Mouse (Mus musculus) lung, embryonic 14.5 days (tissue): ENCODE results near the gene Tsks. TPM values are rescaled to one million over a fixed set of nuclear protein-coding genes. Genes with fewer than 3 reads are reported as not detected.

Experiments
- ATAC-seq: fragments of 200-750 bp; cut with Nextera tagmentation; 2 replicates; pipeline ENCODE4 v1.8.0; 2017; ENCODE audit warnings: mild to moderate bottlenecking, moderate TSS enrichment, moderate library complexity; ENCODE audit not compliant: insufficient read depth
- DNase-seq: peaks from one replicate; pipeline ENCODE4 v3.0.0-alpha.2; 2015
- H3K27ac ChIP-seq: fragments of 300-500 bp; sonication (generic); 2 replicates; pipeline ENCODE4 v1.5.1; 2014; ENCODE audit warnings: low read depth, mild to moderate bottlenecking, moderate library complexity
- H3K27me3 ChIP-seq: fragments of 300-500 bp; sonication (generic); 2 replicates; pipeline ENCODE4 v1.6.1; 2014; ENCODE audit warnings: low read length, control low read depth; ENCODE audit not compliant: insufficient read depth
- H3K36me3 ChIP-seq: fragments of 300-500 bp; sonication (generic); 2 replicates; pipeline ENCODE4 v1.6.1; 2014; ENCODE audit warnings: control low read depth; ENCODE audit not compliant: insufficient read depth
- H3K4me1 ChIP-seq: fragments of 300-500 bp; sonication (generic); 2 replicates; pipeline ENCODE4 v1.6.1; 2014; ENCODE audit warnings: antibody characterized with exemption, control low read depth; ENCODE audit not compliant: insufficient read depth
- H3K4me2 ChIP-seq: fragments of 300-500 bp; sonication (generic); 2 replicates; pipeline ENCODE4 v1.6.1; 2014; ENCODE audit warnings: mild to moderate bottlenecking
- H3K4me3 ChIP-seq: fragments of 300-500 bp; sonication (generic); 2 replicates; pipeline ENCODE4 v1.5.1; 2014; ENCODE audit warnings: low read depth, low read length
- H3K9ac ChIP-seq: fragments of 300-500 bp; sonication (generic); 2 replicates; pipeline ENCODE4 v1.6.1; 2014
- H3K9me3 ChIP-seq: fragments of 300-500 bp; sonication (generic); 2 replicates; pipeline ENCODE4 v1.6.1; 2016; ENCODE audit warnings: low read depth, low read length, control low read depth
- CTCF ChIP-seq: IDR thresholded peaks from 2 replicates; pipeline ENCODE4 v1.5.1; 2016; ENCODE audit warnings: antibody characterized with exemption, low read depth
- WGBS: fragments of 180-500 bp; shearing (Covaris S2); extraction: QIAGEN DNeasy Blood & Tissue Kit; methylation state at CpG from one replicate; pipeline ENCODE4 v1.1.7; 2014; 5-methylcytosine and 5-hydroxymethylcytosine counted together
- polyA plus RNA-seq: library from polyadenylated mRNA; unstranded; fragments of >200 nt; fragmentation: Nextera tagmentation; extraction: Ambion mirVana; gene quantifications from 2 replicates; pipeline ENCODE4 v1.2.1, GENCODE M21; 2014

Tsks gene
- polyA plus RNA-seq, 1 experiment from 2014 or later: 0.11 TPM

DNA sequence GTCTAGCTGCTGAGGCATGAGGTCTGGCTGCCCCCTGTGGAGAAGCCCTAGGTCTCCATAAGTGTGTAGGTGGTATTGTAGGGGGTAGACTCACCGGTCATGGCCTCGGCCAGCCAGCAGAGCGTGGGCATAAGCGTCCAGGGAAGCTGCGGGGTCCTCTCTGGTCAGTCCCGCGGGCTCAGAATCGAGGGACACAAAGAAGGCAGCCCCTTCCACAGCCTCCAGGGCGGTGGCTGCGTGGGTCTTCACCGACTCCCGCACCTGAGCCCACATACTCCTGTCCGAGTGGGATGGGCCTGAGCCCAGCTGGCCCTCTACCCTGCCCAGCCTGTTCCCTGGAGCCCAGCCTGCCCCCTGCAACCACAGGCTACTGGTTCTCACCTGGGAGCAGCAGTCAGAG lies 22.0 kb downstream of the Tsks start:
- DNase-seq (no peak), ATAC-seq (no peak)
- H3K36me3 ChIP-seq: peaks cover 24% of the 10 kb centered on the region; the same call in 1 of the 2 replicates
- H3K9ac ChIP-seq: no peak overlapping the region
- 95% methylated on average over 13 of the region's 13 CpGs for WGBS
- H3K4me3 ChIP-seq: no peak overlapping the region
- no peaks in the 10 kb centered on the region for H3K4me1 ChIP-seq
- H3K9me3 ChIP-seq: no peaks in the 10 kb centered on the region
- no peak for TF ChIP-seq CTCF
- no peak overlapping the region for H3K27ac ChIP-seq
- no peak overlapping the region for H3K4me2 ChIP-seq
- no peaks in the 10 kb centered on the region for H3K27me3 ChIP-seq

GRCm38 (mm10) chr7:44965975-44966374 lies 23.0 kb downstream of the Tsks start:
- 73% methylated on average over 7 of the region's 7 CpGs for WGBS

GRCm38 (mm10) chr7:44966638-44967037 lies 23.6 kb downstream of the Tsks start:
- Histone ChIP-seq H3K4me1 (no peaks in the 10 kb centered on the region), H3K27me3 (no peaks in the 10 kb centered on the region), H3K4me3 (no peak overlapping the region), H3K27ac (no peak overlapping the region), H3K9ac (no peak overlapping the region), H3K4me2 (no peak overlapping the region), H3K36me3 (peaks cover 19% of the 10 kb centered on the region; the same call in 1 of the 2 replicates), H3K9me3 (no peaks in the 10 kb centered on the region)
- DNase-seq: no peak
- 0 out of 2 replicates have a peak, but pooled peaks have one; percentile 25 for TF ChIP-seq CTCF
- no peak for ATAC-seq
- 52% methylated on average over 15 of the region's 15 CpGs for WGBS

More at GRCm38 (mm10) chr7:44965975-44966374, 23.0 kb downstream of the Tsks start:
- H3K4me1 ChIP-seq: no peaks in the 10 kb centered on the region
- no peak for TF ChIP-seq CTCF
- H3K4me2 ChIP-seq: no peak overlapping the region
- ATAC-seq (no peak), DNase-seq (no peak)
- no peaks in the 10 kb centered on the region for H3K9me3 ChIP-seq
- H3K4me3 ChIP-seq: no peak overlapping the region
- H3K27ac ChIP-seq: no peak overlapping the region
- H3K36me3 ChIP-seq: peaks cover 24% of the 10 kb centered on the region; the same call in 1 of the 2 replicates
- H3K9ac ChIP-seq: no peak overlapping the region
- H3K27me3 ChIP-seq: no peaks in the 10 kb centered on the region

- Histone ChIP-seq H3K27ac (peak overlapping the region; percentile 88), H3K9me3 (no peaks in the 10 kb centered on the region), H3K4me3 (peak overlapping the region; percentile 55), H3K4me1 (no peaks in the 10 kb centered on the region; the same call in 1 of the 2 replicates), H3K27me3 (no peaks in the 10 kb centered on the region), H3K36me3 (peaks cover 8% of the 10 kb centered on the region; the same call in 1 of the 2 replicates), H3K4me2 (peak overlapping the region; percentile 77), H3K9ac (peak overlapping the region; percentile 59)
- WGBS: 1% methylated on average over 36 of the region's 36 CpGs
- ATAC-seq (peak; percentile 97), DNase-seq (peak; percentile 96)
- no peak for TF ChIP-seq CTCF
These were observed 27.3 kb downstream of the Tsks start for GRCm38 (mm10) chr7:44970231-44970691.

- Histone ChIP-seq H3K36me3 (peaks cover 11% of the 10 kb centered on the region; the same call in 1 of the 2 replicates), H3K4me2 (peak overlapping the region; percentile 77), H3K27me3 (no peaks in the 10 kb centered on the region), H3K4me3 (peak overlapping the region; percentile 55), H3K27ac (no peak overlapping the region), H3K4me1 (no peaks in the 10 kb centered on the region; the same call in 1 of the 2 replicates), H3K9me3 (no peaks in the 10 kb centered on the region), H3K9ac (peak overlapping the region; percentile 59; the same call in 1 of the 2 replicates)
- no peak for TF ChIP-seq CTCF
- ATAC-seq: no peak
- WGBS: 57% methylated on average over 7 of the region's 7 CpGs
- no peak for DNase-seq
These were observed 28.1 kb downstream of the Tsks start for GRCm38 (mm10) chr7:44971142-44971541.

- Histone ChIP-seq H3K27me3 (no peaks in the 10 kb centered on the region), H3K9ac (peak overlapping the region; percentile 41), H3K9me3 (no peaks in the 10 kb centered on the region), H3K4me3 (peak overlapping the region; percentile 46), H3K36me3 (peaks cover 28% of the 10 kb centered on the region), H3K4me2 (peak overlapping the region; percentile 73), H3K27ac (peak overlapping the region; percentile 72; the same call in 1 of the 2 replicates), H3K4me1 (no peaks in the 10 kb centered on the region; the same call in 1 of the 2 replicates)
- 42% methylated on average over 14 of the region's 14 CpGs for WGBS
- no peak for TF ChIP-seq CTCF
- ATAC-seq (no peak), DNase-seq (no peak)
These were observed 30.6 kb downstream of the Tsks start for GRCm38 (mm10) chr7:44973415-44974130.

- DNase-seq (peak; percentile 92), ATAC-seq (peak; percentile 36)
- no peak for TF ChIP-seq CTCF
- peak within 1 kb of the TSS; percentile 41 for H3K9ac ChIP-seq
- H3K27ac ChIP-seq: peak within 1 kb of the TSS; percentile 72
- H3K4me1 ChIP-seq: no peaks in the 10 kb centered on the region; the same call in 1 of the 2 replicates
- H3K27me3 ChIP-seq: no peaks in the 10 kb centered on the region
- peak within 1 kb of the TSS; percentile 46 for H3K4me3 ChIP-seq
- peaks cover 38% of the 10 kb centered on the region for H3K36me3 ChIP-seq
- H3K9me3 ChIP-seq: no peaks in the 10 kb centered on the region
- H3K4me2 ChIP-seq: peak within 1 kb of the TSS; percentile 73
- WGBS: 2% methylated on average over 22 of the region's 22 CpGs
These were observed 31.5 kb downstream of the Tsks start, which contains the start of gene Cpt1c for GRCm38 (mm10) chr7:44974383-44975116. Gene Cpt1c, minus strand, starts transcription at chr7:44974851.
